Mouse (Mus musculus): ENCODE data around the gene Ptprc. TPM values are rescaled to one million over a fixed set of nuclear protein-coding genes. Genes with fewer than 3 reads are reported as not detected.

Gene Ptprc
- polyA plus RNA-seq, 1 experiment from 2014 or later = 2.1 TPM

DNA sequence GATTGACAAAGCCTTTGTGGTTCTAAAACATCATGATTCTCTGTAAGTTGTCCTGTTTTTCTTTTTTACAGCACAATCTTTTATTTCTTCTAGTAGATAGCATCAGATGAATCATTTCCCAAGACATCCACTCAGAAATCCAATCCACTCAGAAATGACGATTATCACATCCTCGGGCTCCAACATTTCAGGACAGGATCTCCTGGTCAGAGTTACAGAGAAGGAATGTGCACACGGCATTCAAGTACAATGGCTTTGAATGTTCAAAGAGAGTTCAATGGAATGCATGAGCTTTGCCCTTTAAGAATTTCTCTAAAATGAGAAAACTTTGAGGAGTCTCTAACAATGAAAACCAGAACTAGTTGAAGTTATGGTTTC lies 152.6 kb downstream of the Ptprc start:
- Histone ChIP-seq H3K9ac (no peak overlapping the region), H3K36me3 (no peaks in the 10 kb centered on the region), H3K27me3 (no peaks in the 10 kb centered on the region), H3K27ac (0 out of 2 replicates have a peak overlapping the region, but pooled peaks have one; percentile 1), H3K4me3 (no peak overlapping the region), H3K9me3 (no peaks in the 10 kb centered on the region), H3K4me2 (replicated peaks) (peak overlapping the region; percentile 12; the same call in 1 of the 2 replicates), H3K4me1 (peaks cover 23% of the 10 kb centered on the region)
- no peak for ATAC-seq (ENCODE audit: low FRiP score, low read depth)
- WGBS = 25% methylated on average over 3 of the region's 3 CpGs

DNA sequence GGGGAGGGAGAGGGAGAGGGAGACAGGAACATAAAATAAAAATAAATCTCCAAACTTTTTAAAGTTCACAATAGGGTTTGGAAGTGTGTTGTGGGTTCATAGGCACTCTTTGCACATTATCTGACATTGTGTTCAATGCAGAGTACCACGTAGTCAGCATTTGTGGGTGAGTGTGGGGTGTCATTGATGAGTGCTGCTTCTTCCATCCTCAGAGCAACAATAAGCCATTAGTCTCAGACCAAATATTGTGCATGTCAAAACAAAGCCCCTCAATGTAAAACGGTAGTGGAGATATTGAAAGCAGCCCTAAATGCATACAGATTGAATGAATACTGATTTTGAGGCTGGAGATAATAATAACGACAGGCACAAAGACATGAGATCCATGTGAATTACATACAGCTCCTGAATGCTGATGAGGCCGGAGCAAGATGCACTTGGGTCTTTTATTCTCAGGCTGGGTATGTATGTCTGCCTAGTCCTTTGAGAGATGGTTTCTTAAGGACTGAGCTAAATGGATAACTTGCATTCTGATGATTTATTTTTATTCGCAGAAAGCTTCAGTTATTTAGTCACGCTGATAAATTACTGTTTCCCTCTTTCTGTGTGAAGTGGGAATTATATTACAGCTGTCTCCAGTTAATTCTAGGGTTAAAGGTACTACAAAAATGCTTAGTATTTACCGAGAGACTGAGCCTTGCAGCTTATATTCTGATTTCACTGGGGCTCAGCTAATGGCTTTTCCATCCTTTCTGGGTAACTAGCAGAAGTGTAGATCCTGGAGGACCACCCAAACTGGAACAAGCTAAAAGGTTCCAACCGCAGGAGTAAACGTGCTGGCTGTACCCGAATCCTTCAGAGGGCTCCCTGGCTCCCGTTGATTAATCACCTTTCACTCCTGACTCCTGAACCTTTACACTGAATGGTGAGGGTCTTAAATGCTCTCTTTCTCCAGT lies 153.3 kb downstream of the Ptprc start:
- peak; percentile 76 for ATAC-seq (ENCODE audit: low FRiP score, low read depth)
- Histone ChIP-seq H3K9me3 (no peaks in the 10 kb centered on the region), H3K27me3 (no peaks in the 10 kb centered on the region), H3K9ac (no peak overlapping the region), H3K27ac (0 out of 2 replicates have a peak overlapping the region, but pooled peaks have one; percentile 1), H3K4me3 (no peak overlapping the region), H3K4me1 (peaks cover 23% of the 10 kb centered on the region), H3K36me3 (no peaks in the 10 kb centered on the region), H3K4me2 (replicated peaks) (peak overlapping the region; percentile 12; the same call in 1 of the 2 replicates)
- WGBS = 31% methylated on average over 11 of the region's 11 CpGs

Other genes with a start within 250 kb of the Ptprc start
- 0.51 and 0.84 TPM in 2 replicates for gene Atp6v1g3, start 98.0 kb upstream of the Ptprc start, polyA plus RNA-seq (2015; fragmentation: Nextera tagmentation; extraction: Ambion mirVana)